Mouse (Mus musculus) stomach, embryonic 15.5 days (tissue): ENCODE results near the gene Msrb1. TPM values are rescaled to one million over a fixed set of nuclear protein-coding genes. Genes with fewer than 3 reads are reported as not detected.
A peak's percentile ranks its signal among the peaks of the same experiment; 100 is the strongest.

Source experiments
- ATAC-seq: fragments of 200-750 bp; cut with Nextera tagmentation; 2 replicates; pipeline ENCODE4 v1.8.0; 2017; ENCODE audit warnings: low read depth, moderate number of reproducible peaks, moderate TSS enrichment; ENCODE audit not compliant: insufficient read depth, low FRiP score
- H3K27ac ChIP-seq: fragments of 300-500 bp; sonication (generic); 2 replicates; pipeline ENCODE4 v1.5.1; 2015; ENCODE audit warnings: mild to moderate bottlenecking, inconsistent platforms
- H3K27me3 ChIP-seq: fragments of 300-500 bp; sonication (generic); replicated peaks from 2 replicates; pipeline ENCODE4 v1.6.1; 2015; ENCODE audit warnings: inconsistent platforms
- H3K36me3 ChIP-seq: fragments of 300-500 bp; sonication (generic); 2 replicates; pipeline ENCODE4 v1.6.1; 2015; ENCODE audit warnings: inconsistent platforms
- H3K4me1 ChIP-seq: fragments of 300-500 bp; sonication (generic); 2 replicates; pipeline ENCODE4 v1.6.1; 2015; ENCODE audit warnings: inconsistent platforms
- H3K4me2 ChIP-seq: fragments of 300-500 bp; sonication (generic); 2 replicates; pipeline ENCODE4 v1.6.1; 2015; ENCODE audit warnings: mild to moderate bottlenecking, inconsistent platforms
- H3K4me3 ChIP-seq: fragments of 300-500 bp; sonication (generic); replicated peaks from 2 replicates; pipeline ENCODE4 v1.5.1; 2015; ENCODE audit warnings: inconsistent platforms
- H3K9ac ChIP-seq: fragments of 300-500 bp; sonication (generic); 2 replicates; pipeline ENCODE4 v1.6.1; 2015; ENCODE audit warnings: inconsistent platforms
- H3K9me3 ChIP-seq: fragments of 300-500 bp; sonication (generic); 2 replicates; pipeline ENCODE4 v1.6.1; 2016; ENCODE audit warnings: inconsistent platforms
- WGBS: fragments of 180-500 bp; shearing (Covaris S2); methylation state at CpG from one replicate; pipeline ENCODE4 v1.1.7; 2015; 5-methylcytosine and 5-hydroxymethylcytosine counted together
- polyA plus RNA-seq: library from polyadenylated mRNA; unstranded; fragments of >200 nt; fragmentation: Nextera tagmentation; extraction: Ambion mirVana; gene quantifications from 2 replicates; pipeline ENCODE4 v1.2.1, GENCODE M21; 2015

Gene Msrb1
- 37.0 and 41.4 TPM in 2 replicates for polyA plus RNA-seq

- peak; percentile 97 for ATAC-seq
- Histone ChIP-seq H3K36me3 (peaks cover 10% of the 10 kb centered on the region; the same call in 1 of the 2 replicates), H3K27me3 (no peaks in the 10 kb centered on the region), H3K27ac (peak within 1 kb of the TSS; percentile 62), H3K4me1 (peaks cover 19% of the 10 kb centered on the region; the same call in 1 of the 2 replicates), H3K9ac (peak within 1 kb of the TSS; percentile 40), H3K9me3 (no peaks in the 10 kb centered on the region), H3K4me3 (peak within 1 kb of the TSS; percentile 71), H3K4me2 (peak within 1 kb of the TSS; percentile 91)
- WGBS = under 1% methylated on average over 29 of the region's 29 CpGs
Measured at GRCm38 (mm10) chr17:24736330-24737051, at the start of gene Msrb1. Gene Msrb1, plus strand, starts transcription at chr17:24736642.

- Histone ChIP-seq H3K4me2 (peak overlapping the region; percentile 77), H3K9me3 (no peaks in the 10 kb centered on the region), H3K27me3 (peaks cover 45% of the 10 kb centered on the region), H3K9ac (0 out of 2 replicates have a peak overlapping the region, but pooled peaks have one; percentile 9), H3K4me3 (peak overlapping the region; percentile 40), H3K36me3 (peaks cover 3% of the 10 kb centered on the region; the same call in 1 of the 2 replicates), H3K4me1 (peaks cover 21% of the 10 kb centered on the region), H3K27ac (no peak overlapping the region)
- peak; percentile 62 for ATAC-seq
- 2% methylated on average over 25 of the region's 25 CpGs for WGBS
Measured at GRCm38 (mm10) chr17:24687146-24687595, 49.3 kb upstream of the Msrb1 start.

DNA sequence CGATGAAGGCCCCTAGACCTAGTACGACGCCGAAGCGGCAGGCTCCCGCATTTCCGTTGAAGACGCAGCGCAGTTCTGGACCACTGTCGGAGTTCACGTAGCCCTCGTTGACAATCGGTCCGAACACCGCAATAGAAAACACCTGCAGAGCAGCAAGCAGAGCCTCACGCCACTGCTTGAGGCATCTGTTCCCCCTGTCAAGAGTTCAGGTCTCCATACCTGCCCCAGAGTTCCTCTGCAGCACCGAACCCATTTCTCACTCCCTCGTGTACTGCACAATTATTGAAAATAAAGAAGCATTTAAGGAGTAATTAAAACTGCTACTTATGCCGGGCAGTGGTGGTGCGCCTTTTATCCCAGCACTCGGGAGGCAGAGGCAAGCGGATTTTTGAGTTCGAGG, 48.8 kb upstream of the Msrb1 start:
- Histone ChIP-seq H3K36me3 (peaks cover 5% of the 10 kb centered on the region; the same call in 1 of the 2 replicates), H3K4me2 (peak overlapping the region; percentile 77), H3K4me1 (peaks cover 21% of the 10 kb centered on the region), H3K9ac (0 out of 2 replicates have a peak overlapping the region, but pooled peaks have one; percentile 9), H3K27ac (no peak overlapping the region), H3K27me3 (peaks cover 45% of the 10 kb centered on the region), H3K4me3 (peak overlapping the region; percentile 40), H3K9me3 (no peaks in the 10 kb centered on the region)
- no peak for ATAC-seq
- 20% methylated on average over 23 of the region's 23 CpGs for WGBS

- H3K4me3 ChIP-seq = peak within 1 kb of the TSS; percentile 48
- H3K27me3 ChIP-seq = peaks cover 45% of the 10 kb centered on the region
- H3K9me3 ChIP-seq = no peaks in the 10 kb centered on the region
- peaks cover 21% of the 10 kb centered on the region for H3K4me1 ChIP-seq
- ATAC-seq = no peak
- H3K36me3 ChIP-seq = peaks cover 5% of the 10 kb centered on the region; the same call in 1 of the 2 replicates
- H3K4me2 ChIP-seq = peak within 1 kb of the TSS; percentile 91
- no peak within 1 kb of the TSS for H3K9ac ChIP-seq
- H3K27ac ChIP-seq = no peak within 1 kb of the TSS
- under 1% methylated on average over 41 of the region's 55 CpGs for WGBS
Measured at GRCm38 (mm10) chr17:24689251-24690081, 47.0 kb upstream of the Msrb1 start, which contains the start of gene Syngr3. Gene Syngr3, minus strand, starts transcription at chr17:24689955.

DNA sequence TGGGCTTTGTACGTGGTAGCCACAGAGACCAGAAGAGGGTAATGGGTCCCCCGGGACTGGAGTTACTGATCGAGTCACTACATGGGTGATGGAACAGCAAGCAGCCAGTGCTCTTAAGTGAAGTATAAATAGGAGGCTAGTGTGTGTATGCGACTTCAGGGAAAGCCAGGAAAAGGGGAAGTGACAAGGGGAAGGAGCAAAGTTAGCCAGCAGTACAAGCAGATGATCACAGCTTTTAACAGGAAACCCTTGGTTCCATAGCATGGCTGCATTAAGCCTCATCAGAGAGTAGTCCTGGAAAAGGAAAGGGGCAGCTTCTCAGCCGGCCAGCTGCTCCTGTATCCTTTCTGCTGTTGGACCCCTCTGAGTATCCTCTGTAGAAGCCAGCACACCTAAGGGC, 44.1 kb upstream of the Msrb1 start:
- peaks cover 30% of the 10 kb centered on the region for H3K4me1 ChIP-seq
- peaks cover 5% of the 10 kb centered on the region; the same call in 1 of the 2 replicates for H3K36me3 ChIP-seq
- H3K9me3 ChIP-seq = no peaks in the 10 kb centered on the region
- no peak for ATAC-seq
- H3K4me2 ChIP-seq = no peak overlapping the region; the same call in 1 of the 2 replicates
- H3K27ac ChIP-seq = no peak overlapping the region
- peaks cover 38% of the 10 kb centered on the region for H3K27me3 ChIP-seq
- no peak overlapping the region for H3K4me3 ChIP-seq
- WGBS = 83% methylated on average over 5 of the region's 5 CpGs
- H3K9ac ChIP-seq = no peak overlapping the region

DNA sequence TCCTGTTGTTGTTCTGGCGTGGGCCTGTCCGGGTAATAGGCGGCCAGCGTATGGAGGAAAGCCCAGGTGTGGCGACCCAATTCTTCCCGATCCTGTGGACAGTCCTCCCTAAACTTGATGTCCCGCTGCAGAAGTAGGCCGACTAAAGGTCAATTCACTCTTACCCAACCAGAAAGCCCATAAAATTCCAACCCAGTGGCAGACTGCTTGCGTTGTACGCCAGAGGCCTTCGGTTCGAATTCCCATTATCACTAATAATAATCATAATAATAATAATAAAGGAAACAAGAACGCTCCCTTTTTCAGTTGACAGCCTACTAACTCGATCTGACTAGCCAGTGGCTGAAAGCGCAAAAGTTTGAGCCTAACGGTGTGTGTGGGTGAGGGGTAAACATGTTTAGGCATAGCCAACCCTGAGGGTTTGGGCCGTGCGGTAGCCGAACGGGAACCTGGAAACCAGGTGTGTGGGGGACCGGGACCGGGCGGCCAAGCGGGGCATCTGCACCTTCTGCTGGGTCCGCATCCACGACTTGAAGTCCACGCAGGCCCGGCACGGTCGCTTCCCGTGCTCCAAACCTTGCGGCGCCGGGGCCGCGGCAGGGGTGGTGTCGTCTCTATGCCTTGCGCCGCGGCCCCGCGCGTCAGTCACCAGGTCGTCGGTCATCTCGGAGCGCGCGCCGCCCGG, 41.0 kb upstream of the Msrb1 start:
- H3K9me3 ChIP-seq = no peaks in the 10 kb centered on the region
- H3K36me3 ChIP-seq = peaks cover 11% of the 10 kb centered on the region
- H3K27ac ChIP-seq = peak overlapping the region; percentile 91
- peaks cover 21% of the 10 kb centered on the region for H3K4me1 ChIP-seq
- ATAC-seq = 0 out of 2 replicates have a peak, but pooled peaks have one; percentile 2
- peak overlapping the region; percentile 91 for H3K4me2 ChIP-seq
- 6% methylated on average over 50 of the region's 51 CpGs for WGBS
- peak overlapping the region; percentile 69 for H3K9ac ChIP-seq
- peak overlapping the region; percentile 82 for H3K4me3 ChIP-seq
- H3K27me3 ChIP-seq = peaks cover 8% of the 10 kb centered on the region

DNA sequence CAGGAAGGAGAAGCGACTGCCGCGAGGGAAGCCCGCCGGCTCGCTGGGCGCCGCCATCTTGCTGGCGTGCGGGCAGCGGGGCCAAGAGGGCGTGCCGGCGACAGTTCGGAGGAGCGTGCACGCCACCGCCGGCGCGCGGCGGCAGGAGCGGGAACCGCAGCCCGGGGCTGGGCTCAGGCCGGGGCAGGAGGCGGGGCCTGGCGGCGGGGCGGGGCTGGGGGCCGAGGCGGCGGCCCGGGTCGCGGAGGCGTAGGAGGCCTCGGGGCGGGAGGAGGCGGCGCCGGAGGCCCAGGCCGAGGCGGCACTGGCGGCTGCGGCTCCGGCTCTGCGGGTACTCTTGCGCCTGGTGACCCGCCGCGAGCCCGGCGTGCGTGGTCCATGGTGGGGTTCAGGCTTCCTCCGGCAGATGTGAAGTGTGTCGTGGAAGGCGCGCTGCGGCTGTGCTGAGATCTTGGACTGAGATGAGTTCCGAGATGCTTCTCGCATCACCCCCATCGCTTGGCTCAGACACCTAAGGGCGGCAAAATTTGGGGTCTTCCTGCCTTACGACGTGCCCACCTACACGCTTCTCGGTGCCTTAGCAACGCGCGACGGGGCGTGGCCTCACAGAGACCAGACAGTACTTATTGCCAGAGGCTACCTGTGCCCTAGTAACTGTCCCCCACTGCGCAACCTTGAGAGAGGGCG, 40.3 kb upstream of the Msrb1 start, which contains the start of the genes Gfer and Noxo1:
Gfer (minus strand) TSS at position 146 of the 687 bp plus-strand sequence.
Noxo1 (plus strand) TSS at position 224 of the 687 bp plus-strand sequence.
- peaks cover 18% of the 10 kb centered on the region for H3K36me3 ChIP-seq
- H3K4me1 ChIP-seq = peaks cover 21% of the 10 kb centered on the region
- H3K9me3 ChIP-seq = no peaks in the 10 kb centered on the region
- peak within 1 kb of the TSS; percentile 91 for H3K4me2 ChIP-seq
- H3K27ac ChIP-seq = peak within 1 kb of the TSS; percentile 91
- peak; percentile 93 for ATAC-seq
- H3K4me3 ChIP-seq = peak within 1 kb of the TSS; percentile 82
- WGBS = under 1% methylated on average over 70 of the region's 76 CpGs
- H3K27me3 ChIP-seq = peaks cover under 1% of the 10 kb centered on the region; the same call in 1 of the 2 replicates
- H3K9ac ChIP-seq = peak within 1 kb of the TSS; percentile 69

GRCm38 (mm10) chr17:24697985-24698384, 38.5 kb upstream of the Msrb1 start:
- Histone ChIP-seq H3K9me3 (no peaks in the 10 kb centered on the region), H3K4me1 (peaks cover 21% of the 10 kb centered on the region), H3K36me3 (peaks cover 28% of the 10 kb centered on the region), H3K4me2 (peak overlapping the region; percentile 8; the same call in 1 of the 2 replicates), H3K9ac (no peak overlapping the region), H3K27me3 (no peaks in the 10 kb centered on the region), H3K4me3 (no peak overlapping the region), H3K27ac (peak overlapping the region; percentile 91; the same call in 1 of the 2 replicates)
- 24% methylated on average over 5 of the region's 5 CpGs for WGBS
- no peak for ATAC-seq

DNA sequence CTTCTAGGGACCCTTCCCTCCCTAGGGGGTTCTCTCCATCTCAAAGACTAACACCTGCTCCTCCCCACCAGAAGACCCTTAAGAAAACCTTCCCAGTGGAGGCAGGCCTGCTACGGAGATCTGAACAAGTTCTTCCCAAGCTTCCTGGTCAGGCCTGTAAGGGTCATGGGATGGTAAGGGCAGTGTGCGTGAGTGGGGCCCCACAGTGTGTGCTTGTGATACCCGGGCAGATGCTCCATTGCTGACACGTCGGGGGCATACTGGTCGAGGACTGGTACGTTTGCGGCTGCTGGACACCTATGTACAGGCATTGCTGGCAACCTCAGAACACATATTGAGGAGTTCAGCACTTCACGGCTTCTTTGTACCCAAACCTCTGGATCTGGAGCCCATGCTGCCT, 37.7 kb upstream of the Msrb1 start:
- ATAC-seq = no peak
- no peaks in the 10 kb centered on the region for H3K27me3 ChIP-seq
- no peak overlapping the region for H3K4me2 ChIP-seq
- peaks cover 31% of the 10 kb centered on the region for H3K36me3 ChIP-seq
- 72% methylated on average over 9 of the region's 9 CpGs for WGBS
- no peaks in the 10 kb centered on the region for H3K9me3 ChIP-seq
- no peak overlapping the region for H3K27ac ChIP-seq
- no peak overlapping the region for H3K9ac ChIP-seq
- no peak overlapping the region for H3K4me3 ChIP-seq
- H3K4me1 ChIP-seq = peaks cover 21% of the 10 kb centered on the region

DNA sequence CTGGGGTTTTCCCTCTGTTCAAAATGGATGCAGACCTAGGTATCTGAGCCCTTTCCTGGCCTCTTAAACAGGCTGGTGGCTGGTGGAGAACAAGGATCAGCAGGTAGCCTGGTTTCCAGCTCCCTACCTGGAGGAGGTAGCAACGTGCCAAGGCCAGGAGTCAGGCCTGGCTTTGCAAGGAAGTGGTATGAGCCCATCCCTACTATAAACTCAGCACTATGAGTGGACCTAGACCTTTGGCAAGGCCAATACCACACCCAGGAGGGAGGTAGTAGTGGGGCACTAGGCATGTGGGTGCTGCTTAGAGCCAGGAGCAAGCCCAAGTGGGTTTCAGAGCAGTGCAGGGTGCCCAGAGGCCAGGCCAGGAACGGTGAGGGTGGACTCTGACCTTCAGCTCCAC, 37.0 kb upstream of the Msrb1 start:
- no peak overlapping the region for H3K9ac ChIP-seq

More for the DNA sequence above, 37.0 kb upstream of the Msrb1 start:
- H3K4me1 ChIP-seq = peaks cover 21% of the 10 kb centered on the region
- WGBS = 70% methylated on average over 2 of the region's 2 CpGs
- H3K36me3 ChIP-seq = peaks cover 39% of the 10 kb centered on the region
- no peak overlapping the region for H3K4me2 ChIP-seq
- no peak for ATAC-seq
- no peak overlapping the region for H3K27ac ChIP-seq
- H3K4me3 ChIP-seq = no peak overlapping the region
- no peaks in the 10 kb centered on the region for H3K27me3 ChIP-seq
- H3K9me3 ChIP-seq = no peaks in the 10 kb centered on the region
